In genomic region chr3:151716246-151716645, GRCm38 (mm10) we compare ENCODE assay signal across 9 mouse cellular contexts. TPM values are rescaled to one million over a fixed set of nuclear protein-coding genes. Genes with fewer than 3 reads are reported as not detected.
DNase-seq lines count a peak whose midpoint lies in the region; ATAC-seq and TF ChIP-seq lines count a peak whose summit lies in the region.
"Had no signal": no experiment of that assay in that cellular context is flagged by ENCODE, and none has a peak within 500 bp of the region (broad histone marks: within the 10 kb centered on the region; RNA-seq: fewer than 3 reads in every experiment).

No protein-coding gene starts in this region.

- TF ChIP-seq POLR2A in limb, embryonic 14.5 days (IDR thresholded peaks at IDR 0.05; ENCODE audit: borderline replicate concordance, extremely low read depth, insufficient read depth, insufficient read length) = no peak
- TF ChIP-seq POLR2A in thymus, adult 2 months (IDR thresholded peaks at IDR 0.05; ENCODE audit: control insufficient read depth, extremely low read depth, insufficient read depth, low read length, poor library complexity) = no peak

- no peaks in the 10 kb centered on the region for H3K4me1 ChIP-seq in heart, postnatal 0 days (ENCODE audit: control insufficient read depth, insufficient read depth)
- no peaks in the 10 kb centered on the region for H3K4me1 ChIP-seq in heart, embryonic 12.5 days (replicated peaks)
- H3K4me1 ChIP-seq in forebrain, embryonic 12.5 days = no peaks in the 10 kb centered on the region
- no peaks in the 10 kb centered on the region for H3K4me1 ChIP-seq in limb, embryonic 14.5 days (ENCODE audit: control insufficient read depth, insufficient read depth, low read length)
- H3K4me1 ChIP-seq in stomach, embryonic 15.5 days = no peaks in the 10 kb centered on the region
- no peaks in the 10 kb centered on the region for H3K4me1 ChIP-seq in thymus, adult 2 months (replicated peaks; ENCODE audit: control insufficient read depth, insufficient read depth, low read length)
- H3K4me1 ChIP-seq: liver, embryonic 13.5 days had no signal

- H3K4me2 ChIP-seq in heart, postnatal 0 days (ENCODE audit: low read depth, low read length) = no peak overlapping the region
- H3K4me2 ChIP-seq in heart, embryonic 12.5 days = no peak overlapping the region
- no peak overlapping the region for H3K4me2 ChIP-seq in forebrain, embryonic 12.5 days
- no peak overlapping the region for H3K4me2 ChIP-seq in limb, embryonic 14.5 days (replicated peaks; ENCODE audit: low read depth, low read length, severe bottlenecking)
- no peak overlapping the region for H3K4me2 ChIP-seq in stomach, embryonic 15.5 days
- H3K4me2 ChIP-seq: liver, embryonic 13.5 days had no signal

- peak; percentile 75 for TF ChIP-seq CTCF in heart, postnatal 0 days (IDR thresholded peaks at IDR 0.05; ENCODE audit: low read depth)
- no peak for TF ChIP-seq CTCF in thymus, adult 2 months (IDR thresholded peaks at IDR 0.05; ENCODE audit: borderline replicate concordance, control insufficient read depth, extremely low read depth, insufficient read depth, low read length, poor library complexity)

- peak; percentile 60 for DNase-seq in heart, postnatal 0 days (ENCODE audit: low spot score)
- DNase-seq in urinary bladder, postnatal 25 days (ENCODE audit: low spot score) = peak; percentile 5
- DNase-seq in urinary bladder, adult 2 months (ENCODE audit: low spot score) = no peak
- DNase-seq in limb, embryonic 14.5 days (ENCODE audit: low spot score) = peak; percentile 86
- no peak for DNase-seq in thymus, adult 2 months
- DNase-seq: liver, embryonic 13.5 days had no signal

- no peaks in the 10 kb centered on the region for H3K9me3 ChIP-seq in heart, postnatal 0 days (replicated peaks; ENCODE audit: control insufficient read depth, low read length)
- no peaks in the 10 kb centered on the region for H3K9me3 ChIP-seq in heart, embryonic 12.5 days (replicated peaks)
- no peaks in the 10 kb centered on the region for H3K9me3 ChIP-seq in forebrain, embryonic 12.5 days
- H3K9me3 ChIP-seq in limb, embryonic 14.5 days (ENCODE audit: control insufficient read depth, low read length) = no peaks in the 10 kb centered on the region
- H3K9me3 ChIP-seq in stomach, embryonic 15.5 days = no peaks in the 10 kb centered on the region
- H3K9me3 ChIP-seq: liver, embryonic 13.5 days had no signal

- H3K27ac ChIP-seq in heart, postnatal 0 days (ENCODE audit: low read depth) = no peak overlapping the region
- H3K27ac ChIP-seq in heart, embryonic 12.5 days (ENCODE audit: poor library complexity, severe bottlenecking) = no peak overlapping the region
- no peak overlapping the region for H3K27ac ChIP-seq in forebrain, embryonic 12.5 days
- H3K27ac ChIP-seq in limb, embryonic 14.5 days (replicated peaks; ENCODE audit: low read depth, low read length) = no peak overlapping the region
- H3K27ac ChIP-seq in stomach, embryonic 15.5 days = no peak overlapping the region
- no peak overlapping the region for H3K27ac ChIP-seq in thymus, adult 2 months (ENCODE audit: control insufficient read depth, insufficient read depth, low read length)
- H3K27ac ChIP-seq: liver, embryonic 13.5 days had no signal

- no peak for TF ChIP-seq EP300 in heart, postnatal 0 days (IDR thresholded peaks at IDR 0.05; ENCODE audit: low read depth)

- H3K9ac ChIP-seq in heart, postnatal 0 days (replicated peaks; ENCODE audit: low read depth, low read length) = no peak overlapping the region
- no peak overlapping the region for H3K9ac ChIP-seq in heart, embryonic 12.5 days
- H3K9ac ChIP-seq in forebrain, embryonic 12.5 days = no peak overlapping the region
- H3K9ac ChIP-seq in limb, embryonic 14.5 days (ENCODE audit: low read depth, low read length, severe bottlenecking) = no peak overlapping the region
- H3K9ac ChIP-seq in stomach, embryonic 15.5 days = no peak overlapping the region
- H3K9ac ChIP-seq: liver, embryonic 13.5 days had no signal

- H3K27me3 ChIP-seq in heart, postnatal 0 days (ENCODE audit: control insufficient read depth, insufficient read depth, low read length) = 0 out of 2 replicates have a peak, but pooled peaks cover 3% of the 10 kb centered on the region
- no peaks in the 10 kb centered on the region for H3K27me3 ChIP-seq in heart, embryonic 12.5 days (replicated peaks)
- no peaks in the 10 kb centered on the region for H3K27me3 ChIP-seq in forebrain, embryonic 12.5 days
- no peaks in the 10 kb centered on the region for H3K27me3 ChIP-seq in limb, embryonic 14.5 days (ENCODE audit: control insufficient read depth, insufficient read depth, low read length)
- H3K27me3 ChIP-seq in stomach, embryonic 15.5 days (replicated peaks) = no peaks in the 10 kb centered on the region
- H3K27me3 ChIP-seq in thymus, adult 2 months (ENCODE audit: control insufficient read depth, insufficient read depth, low read length) = no peaks in the 10 kb centered on the region
- H3K27me3 ChIP-seq: liver, embryonic 13.5 days had no signal

- ATAC-seq in heart, postnatal 0 days (ENCODE audit: insufficient read depth, low read depth) = no peak
- ATAC-seq in heart, embryonic 12.5 days (ENCODE audit: insufficient number of reproducible peaks, low FRiP score) = no peak
- ATAC-seq in forebrain, embryonic 12.5 days (ENCODE audit: low FRiP score) = peak; percentile 60
- ATAC-seq in limb, embryonic 14.5 days (ENCODE audit: low FRiP score, low read depth) = no peak
- ATAC-seq in stomach, embryonic 15.5 days (ENCODE audit: insufficient read depth, low FRiP score, low read depth) = peak; percentile 35; the same call in 1 of the 2 replicates

- WGBS in heart, postnatal 0 days = 18% methylated on average over 1 of the region's 1 CpGs
- WGBS in heart, embryonic 12.5 days = 19% methylated on average over 1 of the region's 1 CpGs
- 38% methylated on average over 1 of the region's 1 CpGs for WGBS in forebrain, embryonic 12.5 days
- WGBS in limb, embryonic 14.5 days = 23% methylated on average over 1 of the region's 1 CpGs
- WGBS in stomach, embryonic 15.5 days = 11% methylated on average over 1 of the region's 1 CpGs
- WGBS in thymus, adult 2 months = 19% methylated on average over 1 of the region's 1 CpGs

- no peak overlapping the region for H3K4me3 ChIP-seq in heart, postnatal 0 days (ENCODE audit: low read depth, low read length)
- no peak overlapping the region for H3K4me3 ChIP-seq in heart, embryonic 12.5 days
- no peak overlapping the region for H3K4me3 ChIP-seq in forebrain, embryonic 12.5 days (replicated peaks)
- no peak overlapping the region for H3K4me3 ChIP-seq in limb, embryonic 14.5 days (replicated peaks; ENCODE audit: low read length)
- H3K4me3 ChIP-seq in stomach, embryonic 15.5 days (replicated peaks) = no peak overlapping the region
- H3K4me3 ChIP-seq in thymus, adult 2 months (ENCODE audit: control insufficient read depth, insufficient read depth, low read length) = no peak overlapping the region
- H3K4me3 ChIP-seq: liver, embryonic 13.5 days had no signal

- no peaks in the 10 kb centered on the region for H3K36me3 ChIP-seq in heart, postnatal 0 days (replicated peaks; ENCODE audit: control insufficient read depth, insufficient read depth, low read length)
- H3K36me3 ChIP-seq in heart, embryonic 12.5 days = no peaks in the 10 kb centered on the region
- no peaks in the 10 kb centered on the region for H3K36me3 ChIP-seq in forebrain, embryonic 12.5 days (replicated peaks)
- no peaks in the 10 kb centered on the region for H3K36me3 ChIP-seq in limb, embryonic 14.5 days (ENCODE audit: control insufficient read depth, insufficient read depth, low read length)
- no peaks in the 10 kb centered on the region for H3K36me3 ChIP-seq in stomach, embryonic 15.5 days
- no peaks in the 10 kb centered on the region for H3K36me3 ChIP-seq in thymus, adult 2 months (ENCODE audit: control insufficient read depth, insufficient read depth, low read length)
- H3K36me3 ChIP-seq: liver, embryonic 13.5 days had no signal

RNA-seq across cellular contexts. Expression of gene Ifi44, which starts 33.5 kb away (rescaled TPM):
- 3.7 and 9.7 TPM in 2 replicates for total RNA-seq in heart, postnatal 0 days (2014; rRNA removed; ENCODE audit: low replicate concordance)
- 1.0 and 1.5 TPM in 2 replicates for polyA plus RNA-seq in heart, postnatal 0 days (2015; fragmentation: Nextera tagmentation; extraction: Ambion mirVana)
- polyA plus RNA-seq in heart, embryonic 12.5 days (2016; fragmentation: Nextera tagmentation; extraction: Ambion mirVana) = 1.1 and 1.2 TPM in 2 replicates
- polyA plus RNA-seq in urinary bladder, adult 2 months (2012; rRNA removed) = 3.5 and 3.8 TPM in 2 replicates
- polyA plus RNA-seq in forebrain, embryonic 12.5 days (2016; fragmentation: Nextera tagmentation; extraction: Ambion mirVana) = 0.14 TPM in 1 of 2 replicates, not detected in the other
- polyA plus RNA-seq in limb, embryonic 14.5 days (2012; rRNA removed) = 0.50 and 0.54 TPM in 2 replicates
- polyA plus RNA-seq in limb, embryonic 14.5 days (2014; fragmentation: Nextera tagmentation; extraction: Ambion mirVana) = 0.30 and 0.41 TPM in 2 replicates
- 0.67 and 0.99 TPM in 2 replicates for polyA plus RNA-seq in stomach, embryonic 15.5 days (2015; fragmentation: Nextera tagmentation; extraction: Ambion mirVana)
- 5.7 and 7.5 TPM in 2 replicates for polyA plus RNA-seq in thymus, adult 2 months (2012; rRNA removed)

RNA-seq across cellular contexts. Expression of gene Ifi44l, which starts 46.4 kb away (rescaled TPM):
- not detected in 2 replicates for total RNA-seq in heart, postnatal 0 days (2014; rRNA removed; ENCODE audit: low replicate concordance)
- polyA plus RNA-seq in heart, postnatal 0 days (2015; fragmentation: Nextera tagmentation; extraction: Ambion mirVana) = not detected in 2 replicates
- polyA plus RNA-seq in heart, embryonic 12.5 days (2016; fragmentation: Nextera tagmentation; extraction: Ambion mirVana) = not detected in 2 replicates
- 0.04 TPM in 1 of 2 replicates, not detected in the other for polyA plus RNA-seq in urinary bladder, adult 2 months (2012; rRNA removed)
- not detected in 2 replicates for polyA plus RNA-seq in forebrain, embryonic 12.5 days (2016; fragmentation: Nextera tagmentation; extraction: Ambion mirVana)
- 0.05 and 0.06 TPM in 2 replicates for polyA plus RNA-seq in limb, embryonic 14.5 days (2012; rRNA removed)
- 0.23 TPM in 1 of 2 replicates, not detected in the other for polyA plus RNA-seq in limb, embryonic 14.5 days (2014; fragmentation: Nextera tagmentation; extraction: Ambion mirVana)
- polyA plus RNA-seq in stomach, embryonic 15.5 days (2015; fragmentation: Nextera tagmentation; extraction: Ambion mirVana) = not detected in 2 replicates
- polyA plus RNA-seq in thymus, adult 2 months (2012; rRNA removed) = not detected in 2 replicates
- polyA plus RNA-seq: liver, embryonic 13.5 days had no signal

Comparison
In these comparisons a context has a peak if more than half of its experiments do, and no peak if none do; other contexts are left out.
1. DNase-seq: peak in heart, postnatal 0 days (single experiment), urinary bladder, postnatal 25 days (single experiment) and limb, embryonic 14.5 days (single experiment); none in urinary bladder, adult 2 months (single experiment) and thymus, adult 2 months (single experiment).
2. ATAC-seq: peak in forebrain, embryonic 12.5 days (single experiment) and stomach, embryonic 15.5 days (single experiment); none in heart, postnatal 0 days (single experiment), heart, embryonic 12.5 days (single experiment) and limb, embryonic 14.5 days (single experiment).